Mouse (Mus musculus) liver, postnatal 0 days (tissue): Measurements from ENCODE around the gene Mvb12b. TPM values are rescaled to one million over a fixed set of nuclear protein-coding genes. Genes with fewer than 3 reads are reported as not detected.

Experiments used
- ATAC-seq: fragments of 200-750 bp; cut with Nextera tagmentation; 2 replicates; pipeline ENCODE4 v1.8.0; 2017; ENCODE audit warnings: mild to moderate bottlenecking, moderate library complexity
- DNase-seq: peaks from one replicate; pipeline ENCODE4 v3.0.0-alpha.2; 2016
- H3K27ac ChIP-seq: fragments of 300-500 bp; sonication (generic); 2 replicates; pipeline ENCODE4 v1.5.1; 2014; ENCODE audit warnings: antibody characterized with exemption, moderate library complexity, mild to moderate bottlenecking, low read depth
- H3K27me3 ChIP-seq: fragments of 300-500 bp; sonication (generic); 2 replicates; pipeline ENCODE4 v1.6.1; 2014; ENCODE audit warnings: low read length, control low read depth, mixed read lengths; ENCODE audit not compliant: insufficient read depth
- H3K36me3 ChIP-seq: fragments of 300-500 bp; sonication (generic); replicated peaks from 2 replicates; pipeline ENCODE4 v1.6.1; 2014; ENCODE audit warnings: mild to moderate bottlenecking, control low read depth, low read length, moderate library complexity, mixed read lengths; ENCODE audit not compliant: insufficient read depth
- H3K4me1 ChIP-seq: fragments of 300-500 bp; sonication (generic); 2 replicates; pipeline ENCODE4 v1.6.1; 2014; ENCODE audit warnings: antibody characterized with exemption, mild to moderate bottlenecking, control low read depth; ENCODE audit not compliant: insufficient read depth
- H3K4me2 ChIP-seq: fragments of 300-500 bp; sonication (generic); 2 replicates; pipeline ENCODE4 v1.6.1; 2014; ENCODE audit warnings: low read depth, mild to moderate bottlenecking, low read length, moderate library complexity, mixed read lengths
- H3K4me3 ChIP-seq: fragments of 300-500 bp; sonication (generic); 2 replicates; pipeline ENCODE4 v1.5.1; 2014; ENCODE audit warnings: low read depth, low read length
- H3K9ac ChIP-seq: fragments of 300-500 bp; sonication (generic); replicated peaks from 2 replicates; pipeline ENCODE4 v1.6.1; 2014; ENCODE audit warnings: mild to moderate bottlenecking, moderate library complexity
- H3K9me3 ChIP-seq: fragments of 300-500 bp; sonication (generic); 2 replicates; pipeline ENCODE4 v1.6.1; 2016; ENCODE audit warnings: mild to moderate bottlenecking, control low read depth, low read length, mixed read lengths
- CTCF ChIP-seq: sonication (generic); IDR thresholded peaks from 2 replicates; pipeline ENCODE4 v1.5.1; 2016; ENCODE audit warnings: antibody characterized with exemption, low read depth
- EP300 ChIP-seq: IDR thresholded peaks from 2 replicates; pipeline ENCODE4 v1.6.1; 2016; ENCODE audit warnings: antibody characterized with exemption, low read depth, mild to moderate bottlenecking
- WGBS: fragments of 180-500 bp; shearing (Covaris S2); extraction: QIAGEN DNeasy Blood & Tissue Kit; methylation state at CpG from one replicate; pipeline ENCODE4 v1.1.7; 2014; ENCODE audit not compliant: insufficient replicate concordance; 5-methylcytosine and 5-hydroxymethylcytosine counted together
- polyA plus RNA-seq: library from polyadenylated mRNA; unstranded; fragments of >200 nt; fragmentation: Nextera tagmentation; extraction: Ambion mirVana; gene quantifications from 2 replicates; pipeline ENCODE4 v1.2.1, GENCODE M21; 2015

Gene Mvb12b
- polyA plus RNA-seq, 1 experiment from 2014 or later, result 8.1 TPM

GRCm38 (mm10) chr2:33814581-33814980, 73.2 kb downstream of the Mvb12b start:
- Histone ChIP-seq H3K36me3 (peaks cover 4% of the 10 kb centered on the region; the same call in 1 of the 2 replicates), H3K27me3 (no peaks in the 10 kb centered on the region), H3K9me3 (no peaks in the 10 kb centered on the region), H3K4me2 (no peak overlapping the region), H3K27ac (no peak overlapping the region), H3K4me1 (no peaks in the 10 kb centered on the region), H3K9ac (no peak overlapping the region), H3K4me3 (no peak overlapping the region)
- ATAC-seq, result no peak
- TF ChIP-seq CTCF, result no peak
- no peak for TF ChIP-seq EP300
- 81% methylated on average over 8 of the region's 8 CpGs for WGBS
- DNase-seq, result no peak

GRCm38 (mm10) chr2:33813501-33814240, 74.1 kb downstream of the Mvb12b start:
- no peak for TF ChIP-seq EP300
- TF ChIP-seq CTCF, result no peak
- Histone ChIP-seq H3K9me3 (no peaks in the 10 kb centered on the region), H3K27me3 (no peaks in the 10 kb centered on the region), H3K4me3 (no peak overlapping the region), H3K9ac (no peak overlapping the region), H3K4me1 (no peaks in the 10 kb centered on the region), H3K4me2 (no peak overlapping the region), H3K27ac (no peak overlapping the region), H3K36me3 (no peaks in the 10 kb centered on the region)
- DNase-seq (no peak), ATAC-seq (no peak)
- WGBS, result 71% methylated on average over 8 of the region's 8 CpGs

- no peaks in the 10 kb centered on the region for H3K36me3 ChIP-seq
- H3K27me3 ChIP-seq, result no peaks in the 10 kb centered on the region
- TF ChIP-seq CTCF (no peak), EP300 (no peak)
- no peaks in the 10 kb centered on the region for H3K9me3 ChIP-seq
- no peak overlapping the region for H3K4me2 ChIP-seq
- no peak overlapping the region for H3K4me3 ChIP-seq
- no peaks in the 10 kb centered on the region for H3K4me1 ChIP-seq
- H3K27ac ChIP-seq, result no peak overlapping the region
- DNase-seq (no peak), ATAC-seq (no peak)
- no peak overlapping the region for H3K9ac ChIP-seq
- 89% methylated on average over 11 of the region's 11 CpGs for WGBS
These were observed 74.8 kb downstream of the Mvb12b start for GRCm38 (mm10) chr2:33812980-33813379.

- no peaks in the 10 kb centered on the region for H3K4me1 ChIP-seq
- H3K36me3 ChIP-seq, result no peaks in the 10 kb centered on the region
- H3K9ac ChIP-seq, result no peak overlapping the region
- 89% methylated on average over 17 of the region's 17 CpGs for WGBS
- no peak overlapping the region for H3K4me2 ChIP-seq
- H3K9me3 ChIP-seq, result no peaks in the 10 kb centered on the region
- no peak overlapping the region for H3K4me3 ChIP-seq
- no peak for TF ChIP-seq EP300
- TF ChIP-seq CTCF, result no peak
- no peaks in the 10 kb centered on the region for H3K27me3 ChIP-seq
- ATAC-seq, result no peak
- DNase-seq, result no peak
- H3K27ac ChIP-seq, result no peak overlapping the region
These were observed 76.3 kb downstream of the Mvb12b start for GRCm38 (mm10) chr2:33811349-33811890.

- H3K4me2 ChIP-seq, result no peak overlapping the region
- H3K9me3 ChIP-seq, result no peaks in the 10 kb centered on the region
- H3K4me1 ChIP-seq, result no peaks in the 10 kb centered on the region
- H3K9ac ChIP-seq, result no peak overlapping the region
- TF ChIP-seq CTCF (no peak), EP300 (no peak)
- no peaks in the 10 kb centered on the region for H3K36me3 ChIP-seq
- H3K27me3 ChIP-seq, result no peaks in the 10 kb centered on the region
- ATAC-seq (peak; percentile 25; the same call in 1 of the 2 replicates), DNase-seq (no peak)
- H3K4me3 ChIP-seq, result no peak overlapping the region
- WGBS, result 92% methylated on average over 3 of the region's 3 CpGs
- peak overlapping the region; percentile 6; the same call in 1 of the 2 replicates for H3K27ac ChIP-seq
These were observed 78.7 kb downstream of the Mvb12b start for GRCm38 (mm10) chr2:33809081-33809480.

GRCm38 (mm10) chr2:33808032-33808431, 79.7 kb downstream of the Mvb12b start:
- 91% methylated on average over 5 of the region's 5 CpGs for WGBS
- H3K27ac ChIP-seq, result no peak overlapping the region
- H3K4me3 ChIP-seq, result no peak overlapping the region
- H3K27me3 ChIP-seq, result no peaks in the 10 kb centered on the region
- no peak overlapping the region for H3K9ac ChIP-seq
- TF ChIP-seq CTCF, result no peak
- TF ChIP-seq EP300, result no peak
- H3K9me3 ChIP-seq, result no peaks in the 10 kb centered on the region
- 0 out of 2 replicates have a peak, but pooled peaks cover 3% of the 10 kb centered on the region for H3K4me1 ChIP-seq
- DNase-seq, result no peak
- no peak for ATAC-seq
- H3K4me2 ChIP-seq, result no peak overlapping the region
- no peaks in the 10 kb centered on the region; the same call in 1 of the 2 replicates for H3K36me3 ChIP-seq
